14 mouse cellular contexts compared by ENCODE assay signal in genomic region chr1:91023230-91023629, GRCm38 (mm10). TPM values are rescaled to one million over a fixed set of nuclear protein-coding genes. Genes with fewer than 3 reads are reported as not detected.
DNase-seq lines count a peak whose midpoint lies in the region; ATAC-seq lines count a peak whose summit lies in the region.
"Had no signal": no experiment of that assay in that cellular context is flagged by ENCODE, and none has a peak within 500 bp of the region (broad histone marks: within the 10 kb centered on the region; RNA-seq: fewer than 3 reads in every experiment).

No protein-coding gene starts in this region.

- no peak overlapping the region for H3K9ac ChIP-seq in embryonic facial prominence, embryonic 15.5 days
- peak overlapping the region; percentile 65 for H3K9ac ChIP-seq in heart, embryonic 16.5 days (ENCODE audit: low read length)
- no peak overlapping the region for H3K9ac ChIP-seq in intestine, embryonic 14.5 days (ENCODE audit: low read length)
- H3K9ac ChIP-seq in forebrain, embryonic 14.5 days (ENCODE audit: low read length), result no peak overlapping the region
- H3K9ac ChIP-seq: hindbrain, embryonic 13.5 days; neural tube, embryonic 13.5 days had no signal

- peaks cover 8% of the 10 kb centered on the region; the same call in 1 of the 2 replicates for H3K4me1 ChIP-seq in embryonic facial prominence, embryonic 15.5 days
- no peaks in the 10 kb centered on the region for H3K4me1 ChIP-seq in embryonic facial prominence, embryonic 10.5 days
- peaks cover 44% of the 10 kb centered on the region for H3K4me1 ChIP-seq in heart, embryonic 16.5 days (ENCODE audit: control insufficient read depth, insufficient read depth, low read length)
- peaks cover 4% of the 10 kb centered on the region; the same call in 1 of the 2 replicates for H3K4me1 ChIP-seq in intestine, embryonic 14.5 days (replicated peaks; ENCODE audit: control insufficient read depth, insufficient read depth, low read length)
- H3K4me1 ChIP-seq in forebrain, embryonic 14.5 days (ENCODE audit: control insufficient read depth, insufficient read depth, low read length), result no peaks in the 10 kb centered on the region
- H3K4me1 ChIP-seq: forebrain, embryonic 10.5 days; hindbrain, embryonic 13.5 days; neural tube, embryonic 13.5 days had no signal

- H3K27ac ChIP-seq in embryonic facial prominence, embryonic 15.5 days (replicated peaks), result peak overlapping the region; percentile 58; the same call in 1 of the 2 replicates
- H3K27ac ChIP-seq in embryonic facial prominence, embryonic 10.5 days (replicated peaks), result no peak overlapping the region
- peak overlapping the region; percentile 98 for H3K27ac ChIP-seq in heart, embryonic 16.5 days (ENCODE audit: low read length)
- peak overlapping the region; percentile 48; the same call in 1 of the 2 replicates for H3K27ac ChIP-seq in intestine, embryonic 14.5 days (ENCODE audit: low read depth)
- H3K27ac ChIP-seq in forebrain, embryonic 14.5 days (ENCODE audit: low read depth, low read length), result no peak overlapping the region
- H3K27ac ChIP-seq: forebrain, embryonic 10.5 days; hindbrain, embryonic 13.5 days; neural tube, embryonic 13.5 days had no signal

- H3K9me3 ChIP-seq in embryonic facial prominence, embryonic 15.5 days (replicated peaks), result no peaks in the 10 kb centered on the region
- peaks cover 10% of the 10 kb centered on the region; the same call in 1 of the 2 replicates for H3K9me3 ChIP-seq in embryonic facial prominence, embryonic 10.5 days
- peaks cover 8% of the 10 kb centered on the region; the same call in 1 of the 2 replicates for H3K9me3 ChIP-seq in heart, embryonic 16.5 days (replicated peaks; ENCODE audit: control insufficient read depth, low read length)
- no peaks in the 10 kb centered on the region for H3K9me3 ChIP-seq in intestine, embryonic 14.5 days (ENCODE audit: control insufficient read depth, low read length)
- no peaks in the 10 kb centered on the region for H3K9me3 ChIP-seq in forebrain, embryonic 14.5 days (replicated peaks; ENCODE audit: control insufficient read depth, low read length)

- H3K27me3 ChIP-seq in embryonic facial prominence, embryonic 15.5 days, result no peaks in the 10 kb centered on the region
- H3K27me3 ChIP-seq in embryonic facial prominence, embryonic 10.5 days (replicated peaks; ENCODE audit: low read depth, poor library complexity, severe bottlenecking), result no peaks in the 10 kb centered on the region
- H3K27me3 ChIP-seq in heart, embryonic 16.5 days (ENCODE audit: control insufficient read depth, insufficient read depth, low read length), result no peaks in the 10 kb centered on the region
- no peaks in the 10 kb centered on the region for H3K27me3 ChIP-seq in intestine, embryonic 14.5 days (replicated peaks; ENCODE audit: control insufficient read depth, insufficient read depth, low read length)
- no peaks in the 10 kb centered on the region for H3K27me3 ChIP-seq in forebrain, embryonic 14.5 days (replicated peaks; ENCODE audit: control insufficient read depth, insufficient read depth, low read length)
- H3K27me3 ChIP-seq: hindbrain, embryonic 13.5 days; neural tube, embryonic 13.5 days had no signal

- WGBS in embryonic facial prominence, embryonic 15.5 days, result 81% methylated on average over 5 of the region's 5 CpGs
- WGBS in embryonic facial prominence, embryonic 10.5 days, result 82% methylated on average over 5 of the region's 5 CpGs
- 57% methylated on average over 5 of the region's 5 CpGs for WGBS in heart, embryonic 16.5 days
- WGBS in intestine, embryonic 14.5 days, result 75% methylated on average over 5 of the region's 5 CpGs
- 86% methylated on average over 5 of the region's 5 CpGs for WGBS in forebrain, embryonic 14.5 days

- H3K4me3 ChIP-seq in embryonic facial prominence, embryonic 15.5 days (replicated peaks), result no peak overlapping the region
- H3K4me3 ChIP-seq in embryonic facial prominence, embryonic 10.5 days, result no peak overlapping the region
- H3K4me3 ChIP-seq in heart, embryonic 16.5 days (ENCODE audit: low read length), result no peak overlapping the region
- H3K4me3 ChIP-seq in intestine, embryonic 14.5 days (ENCODE audit: low read depth, low read length), result no peak overlapping the region
- H3K4me3 ChIP-seq in forebrain, embryonic 14.5 days (ENCODE audit: low read depth, low read length), result no peak overlapping the region
- H3K4me3 ChIP-seq: forebrain, embryonic 10.5 days; hindbrain, embryonic 13.5 days; neural tube, embryonic 13.5 days had no signal

- no peak overlapping the region for H3K4me2 ChIP-seq in embryonic facial prominence, embryonic 15.5 days (replicated peaks)
- no peak overlapping the region; the same call in 1 of the 2 replicates for H3K4me2 ChIP-seq in heart, embryonic 16.5 days (ENCODE audit: low read depth, low read length)
- no peak overlapping the region for H3K4me2 ChIP-seq in intestine, embryonic 14.5 days (ENCODE audit: low read length)
- H3K4me2 ChIP-seq in forebrain, embryonic 14.5 days (ENCODE audit: low read length), result no peak overlapping the region
- H3K4me2 ChIP-seq: hindbrain, embryonic 13.5 days; neural tube, embryonic 13.5 days had no signal

- no peak for ATAC-seq in embryonic facial prominence, embryonic 15.5 days (ENCODE audit: insufficient number of reproducible peaks, low FRiP score, low TSS enrichment, low read depth)
- ATAC-seq in heart, embryonic 16.5 days (replicated peaks; ENCODE audit: extremely low read depth, insufficient read depth, low FRiP score), result 0 out of 2 replicates have a peak, but pooled peaks have one; percentile 19
- ATAC-seq in intestine, embryonic 14.5 days (replicated peaks; ENCODE audit: low FRiP score, low TSS enrichment, low read depth), result no peak
- ATAC-seq in forebrain, embryonic 14.5 days, result no peak

- H3K36me3 ChIP-seq in embryonic facial prominence, embryonic 15.5 days, result 0 out of 2 replicates have a peak, but pooled peaks cover 3% of the 10 kb centered on the region
- H3K36me3 ChIP-seq in embryonic facial prominence, embryonic 10.5 days (replicated peaks), result peaks cover 17% of the 10 kb centered on the region
- peaks cover 27% of the 10 kb centered on the region for H3K36me3 ChIP-seq in heart, embryonic 16.5 days (ENCODE audit: control insufficient read depth, insufficient read depth)
- no peaks in the 10 kb centered on the region for H3K36me3 ChIP-seq in intestine, embryonic 14.5 days (ENCODE audit: control insufficient read depth, insufficient read depth, low read length)
- H3K36me3 ChIP-seq in forebrain, embryonic 14.5 days (ENCODE audit: control insufficient read depth, insufficient read depth, low read length), result no peaks in the 10 kb centered on the region

- no peak for DNase-seq in embryonic facial prominence, embryonic 10.5 days (ENCODE audit: low spot score)
- DNase-seq in heart, adult 11 months, result no peak
- peak; percentile 72 for DNase-seq in 3134 (ENCODE audit: extremely low read depth, insufficient read length, low spot score)
- DNase-seq in intestine, embryonic 14.5 days (ENCODE audit: low spot score), result no peak
- DNase-seq in forebrain, embryonic 14.5 days (ENCODE audit: low spot score), result no peak
- DNase-seq in kidney, postnatal 36 days, result no peak
- DNase-seq: adrenal gland, postnatal 25 days; cerebellum, postnatal 25 days; thymus, postnatal 4 days had no signal

RNA-seq across cellular contexts. Expression of gene Lrrfip1, which starts 24.7 kb away (rescaled TPM):
- polyA plus RNA-seq in embryonic facial prominence, embryonic 15.5 days (2015; fragmentation: Nextera tagmentation; extraction: Ambion mirVana), result 55.0 and 56.8 TPM in 2 replicates
- polyA plus RNA-seq in embryonic facial prominence, embryonic 10.5 days (2016; fragmentation: Nextera tagmentation; extraction: Ambion mirVana), result 22.5 and 25.7 TPM in 2 replicates
- polyA plus RNA-seq in heart, embryonic 16.5 days (2015; fragmentation: Nextera tagmentation; extraction: Ambion mirVana), result 156 TPM in 2 replicates
- 60.4 and 65.3 TPM in 2 replicates for polyA plus RNA-seq in intestine, embryonic 14.5 days (2014; fragmentation: Nextera tagmentation; extraction: Ambion mirVana)
- polyA plus RNA-seq in forebrain, embryonic 14.5 days (2014; fragmentation: Nextera tagmentation; extraction: Ambion mirVana), result 27.2 and 35.6 TPM in 2 replicates

RNA-seq across cellular contexts. Expression of gene Rab17, which starts 53.8 kb away (rescaled TPM):
- polyA plus RNA-seq in embryonic facial prominence, embryonic 15.5 days (2015; fragmentation: Nextera tagmentation; extraction: Ambion mirVana), result 2.4 and 3.1 TPM in 2 replicates
- 0.39 and 0.44 TPM in 2 replicates for polyA plus RNA-seq in embryonic facial prominence, embryonic 10.5 days (2016; fragmentation: Nextera tagmentation; extraction: Ambion mirVana)
- 3.8 and 4.6 TPM in 2 replicates for polyA plus RNA-seq in heart, embryonic 16.5 days (2015; fragmentation: Nextera tagmentation; extraction: Ambion mirVana)
- polyA plus RNA-seq in intestine, embryonic 14.5 days (2014; fragmentation: Nextera tagmentation; extraction: Ambion mirVana), result 21.2 and 22.8 TPM in 2 replicates
- polyA plus RNA-seq in forebrain, embryonic 14.5 days (2014; fragmentation: Nextera tagmentation; extraction: Ambion mirVana), result 0.11 and 0.36 TPM in 2 replicates

Comparison
In these comparisons a context has a peak if more than half of its experiments do, and no peak if none do; other contexts are left out.
1. H3K27ac ChIP-seq: peak in embryonic facial prominence, embryonic 15.5 days (single experiment), heart, embryonic 16.5 days (single experiment) and intestine, embryonic 14.5 days (single experiment); none in embryonic facial prominence, embryonic 10.5 days (single experiment) and forebrain, embryonic 14.5 days (single experiment).